Mouse (Mus musculus) left cerebral cortex, adult 8-10 months (tissue): ENCODE measurements at regions not wholly inside any gene's neighbourhood (a gene's known extent, or its start where the extent isn't known, plus 50 kb on each side); places are given as distances from the start of the nearest gene placed in this dataset.
A peak's percentile ranks its signal among the peaks of the same experiment; 100 is the strongest.

ENCODE experiments used
- DNase-seq, 2 experiments: peaks; one replicate each; pipeline ENCODE4 v3.0.0; 2022; ENCODE audit warnings: low spot score in 2 of 2

GRCm38 (mm10) chr10:68842023-68842735, 118.7 kb downstream of the Tmem26 start:
- DNase-seq = no peak

- DNase-seq = no peak
Measured at GRCm38 (mm10) chr10:68844066-68844465, 120.6 kb downstream of the Tmem26 start.

DNA sequence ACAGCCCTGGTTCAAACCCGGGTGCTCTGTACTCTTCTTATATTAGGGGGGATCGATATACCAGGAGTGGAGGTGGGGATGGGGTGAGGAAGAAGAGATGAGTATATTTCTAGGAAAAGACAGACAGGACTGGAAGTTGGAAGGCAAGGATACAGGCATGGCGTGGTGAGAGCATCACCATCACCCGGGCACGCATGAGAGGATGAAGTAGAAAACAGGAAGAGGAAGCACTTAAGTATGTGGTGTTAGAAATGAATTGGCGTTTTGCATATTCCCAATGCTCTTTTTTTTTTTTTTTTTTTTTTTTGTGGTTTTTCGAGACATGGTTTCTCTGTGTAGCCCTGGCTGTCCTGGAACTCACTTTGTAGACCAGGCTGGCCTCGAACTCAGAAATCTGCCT, 121.2 kb downstream of the Tmem26 start:
- no peak for DNase-seq

- no peak for DNase-seq
Measured at GRCm38 (mm10) chr10:68851153-68851552, 127.7 kb downstream of the Tmem26 start.

DNA sequence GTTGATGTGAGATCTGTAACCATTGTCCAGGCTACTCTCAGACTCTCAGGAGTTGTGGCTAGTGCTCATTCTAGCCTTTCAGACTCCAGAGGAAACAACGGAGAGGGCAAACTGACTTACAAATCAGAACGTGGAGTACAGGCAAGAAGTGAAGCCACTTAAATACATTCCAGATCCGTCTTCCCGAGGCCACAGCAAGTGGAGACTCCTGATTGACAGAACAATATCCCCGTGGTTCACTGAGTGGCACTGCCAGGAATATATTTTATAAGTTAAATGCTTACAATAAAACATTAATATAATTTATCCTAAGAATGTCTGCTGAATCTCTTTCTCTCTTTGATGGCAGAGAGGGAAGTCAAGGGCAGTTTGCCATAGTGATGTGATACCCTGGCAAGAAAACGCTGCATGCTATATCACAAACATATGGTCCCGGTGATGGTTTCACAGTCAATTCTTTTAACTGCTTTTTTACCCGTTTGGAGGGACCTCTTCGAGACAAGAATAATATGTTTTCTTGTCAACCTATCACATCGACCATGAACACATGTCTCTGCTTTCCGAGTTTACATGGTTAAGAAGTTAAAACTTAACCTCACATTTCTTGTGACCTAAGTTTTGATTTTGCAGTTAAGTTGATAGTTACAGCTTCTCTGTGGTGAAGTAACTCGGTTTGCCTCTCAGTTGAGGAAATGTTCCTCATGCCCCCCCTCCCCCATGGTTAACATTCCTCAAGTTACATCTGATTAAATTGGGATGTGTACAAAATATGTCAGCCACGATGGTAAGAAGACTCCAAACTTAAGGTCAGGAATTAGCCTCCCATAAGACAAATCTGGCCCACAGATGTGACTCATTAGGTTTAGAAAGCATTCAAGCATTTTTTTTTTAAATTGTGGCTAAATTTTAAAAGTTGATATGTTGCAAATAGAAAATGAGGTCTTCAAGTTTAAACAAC, 132.8 kb downstream of the Tmem26 start:
- no peak for DNase-seq

- no peak for DNase-seq
Measured at GRCm38 (mm10) chr10:68864606-68865378, 141.3 kb downstream of the Tmem26 start.

GRCm38 (mm10) chr10:68865776-68866175, 142.3 kb downstream of the Tmem26 start:
- no peak for DNase-seq

GRCm38 (mm10) chr10:68867361-68867760, 143.9 kb downstream of the Tmem26 start:
- no peak for DNase-seq

GRCm38 (mm10) chr10:68872102-68872501, 148.7 kb downstream of the Tmem26 start:
- no peak for DNase-seq

DNA sequence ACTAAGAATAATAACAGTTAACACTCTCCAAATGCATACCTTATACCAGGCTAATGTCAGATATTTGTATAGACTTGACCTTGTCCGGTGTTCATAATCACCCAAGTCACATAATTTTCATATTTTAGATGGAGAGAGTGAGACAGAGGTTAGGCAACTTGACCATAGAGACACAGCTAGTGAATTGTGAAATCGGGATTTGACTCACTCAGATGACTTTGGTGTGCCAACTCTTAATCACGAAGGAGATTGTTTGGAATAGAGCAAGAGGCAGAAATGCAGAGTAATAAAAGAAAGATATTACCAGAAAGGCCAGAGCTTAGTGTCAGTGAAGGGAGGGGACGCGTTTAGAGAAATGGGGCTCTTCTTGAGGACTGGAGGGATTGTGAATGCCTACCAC, 152.2 kb downstream of the Tmem26 start:
- no peak for DNase-seq

DNA sequence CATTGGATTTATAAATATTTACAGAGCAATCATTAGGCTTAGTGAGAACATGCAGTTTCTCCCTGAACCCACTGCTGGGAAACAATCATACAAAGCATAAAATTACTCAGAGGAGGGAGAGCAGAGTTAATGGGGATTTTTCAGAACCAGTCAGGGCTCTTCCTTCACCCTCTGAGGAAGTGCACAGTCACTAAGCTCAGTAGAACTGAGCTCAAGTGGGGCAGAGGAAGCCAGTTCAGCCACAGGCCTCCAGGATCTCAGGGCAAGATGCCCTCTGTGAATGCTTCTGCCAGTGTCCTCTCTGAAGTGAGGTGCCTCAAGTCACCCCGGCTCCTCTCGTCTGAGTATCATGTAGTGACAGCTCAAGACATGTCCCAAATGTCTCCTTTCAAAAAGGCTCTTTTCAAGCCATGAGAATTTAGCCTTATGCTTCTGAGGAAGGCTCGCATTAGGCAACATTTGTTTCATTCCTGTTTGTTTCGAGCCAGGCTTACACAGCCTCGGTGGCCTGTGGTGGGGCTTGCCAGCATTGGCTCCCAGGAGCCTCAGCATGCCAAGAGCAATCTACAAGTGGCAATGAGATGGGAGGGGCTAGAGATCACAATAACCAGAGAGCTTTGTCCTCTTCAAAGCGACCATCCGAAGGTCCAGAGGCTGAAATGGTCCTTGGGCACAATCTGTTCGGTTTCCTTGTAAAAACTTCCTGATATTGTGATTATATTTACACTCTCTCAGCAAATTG, 169.8 kb downstream of the Tmem26 start:
- no peak for DNase-seq

DNA sequence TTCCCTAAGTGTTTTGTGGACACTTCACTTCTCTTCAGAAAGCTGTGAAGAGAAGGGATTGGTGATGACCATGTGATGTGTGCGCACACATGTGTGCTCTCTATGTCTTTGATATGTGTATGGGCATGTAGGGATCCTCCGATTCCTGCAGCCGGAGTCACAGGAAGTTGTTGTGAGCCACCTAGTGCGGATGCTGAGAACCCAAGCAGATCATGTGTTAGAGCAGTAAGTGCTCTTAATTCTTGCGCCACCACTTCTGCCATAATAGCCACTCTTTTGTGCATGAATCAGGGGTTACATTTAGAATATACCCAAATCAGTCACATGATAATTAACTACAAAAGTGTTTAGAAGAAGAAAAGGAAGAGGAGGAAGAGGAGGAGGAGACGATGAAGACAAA, 170.7 kb downstream of the Tmem26 start:
- DNase-seq = no peak

GRCm38 (mm10) chr10:68897524-68897923, 174.1 kb downstream of the Tmem26 start:
- no peak for DNase-seq

DNA sequence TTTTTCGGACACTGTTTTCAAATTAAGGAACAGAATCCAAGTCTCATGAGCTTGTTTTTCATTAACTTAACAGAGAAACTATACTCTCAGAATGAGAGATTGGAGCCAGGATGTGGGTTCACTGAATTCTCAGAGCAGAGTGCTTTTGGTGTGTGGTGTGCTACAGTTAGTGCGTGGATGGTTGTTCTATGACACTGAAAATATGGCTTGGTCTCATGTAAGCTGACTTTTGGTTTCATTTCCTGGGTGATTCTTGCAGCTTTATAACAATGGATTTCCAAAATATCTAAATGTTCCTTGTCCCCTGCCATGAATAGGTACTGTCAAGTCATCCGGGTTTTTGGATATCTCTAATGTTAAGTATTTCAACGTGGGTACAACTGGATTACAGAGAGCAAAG, 177.7 kb downstream of the Tmem26 start:
- no peak for DNase-seq

DNA sequence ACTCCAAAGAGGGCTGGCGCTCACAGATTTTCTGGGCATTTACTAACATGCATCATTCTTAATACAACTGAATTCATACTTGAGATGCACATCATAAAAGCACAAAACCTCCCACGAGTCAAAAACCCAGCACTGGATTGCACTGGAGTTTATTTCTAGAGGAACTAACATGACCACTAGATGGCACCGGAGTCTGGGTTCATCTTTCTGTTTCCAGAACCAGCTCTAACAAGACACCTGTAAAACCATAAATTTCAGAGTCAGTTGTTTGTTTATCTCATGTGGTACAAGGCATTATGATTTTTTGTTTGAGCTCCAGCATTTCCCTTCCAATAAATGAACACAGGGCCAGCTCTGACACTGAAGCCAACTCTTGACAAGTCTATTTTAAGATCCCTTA, 179.2 kb downstream of the Tmem26 start:
- DNase-seq = peak in 1 of 2 experiments; percentile 3

GRCm38 (mm10) chr10:68904337-68904736, 180.9 kb downstream of the Tmem26 start:
- DNase-seq = no peak

GRCm38 (mm10) chr10:68908236-68908635, 184.8 kb downstream of the Tmem26 start:
- peak; percentile 20 to 43 for DNase-seq

- no peak for DNase-seq
Measured at GRCm38 (mm10) chr10:68909018-68909417, 185.6 kb downstream of the Tmem26 start.

GRCm38 (mm10) chr10:68916147-68916546, 192.7 kb downstream of the Tmem26 start:
- no peak for DNase-seq

- no peak for DNase-seq
Measured at GRCm38 (mm10) chr10:68935843-68936242, 212.4 kb downstream of the Tmem26 start.

GRCm38 (mm10) chr10:68943239-68943638, 208.0 kb upstream of the Rhobtb1 start:
- DNase-seq = no peak
